21 mouse cellular contexts compared by ENCODE assay signal in genomic region chr2:119293311-119293710, GRCm38 (mm10). TPM values are rescaled to one million over a fixed set of nuclear protein-coding genes. Genes with fewer than 3 reads are reported as not detected.
"Had no signal": no experiment of that assay in that cellular context is flagged by ENCODE, and none has a peak within 500 bp of the region (broad histone marks: within the 10 kb centered on the region; RNA-seq: fewer than 3 reads in every experiment).

No protein-coding gene starts in this region.

- H3K4me3 ChIP-seq: layer of hippocampus, adult 2 months; liver, embryonic 13.5 days; midbrain, embryonic 10.5 days; midbrain, embryonic 13.5 days; myocyte; neural tube, embryonic 13.5 days had no signal

- H3K27ac ChIP-seq: kidney, postnatal 0 days; layer of hippocampus, adult 2 months; liver, embryonic 13.5 days; midbrain, embryonic 10.5 days; midbrain, embryonic 13.5 days; neural tube, embryonic 13.5 days had no signal

- H3K4me2 ChIP-seq: liver, embryonic 13.5 days; midbrain, embryonic 13.5 days; neural tube, embryonic 13.5 days had no signal

- DNase-seq: layer of hippocampus, adult 9-11 months; liver, embryonic 13.5 days; lung, adult 2 months; lung, postnatal 14 days; lung, postnatal 4 days; retina, postnatal 1 day; right cerebral cortex, postnatal 25 days; spleen, adult 18-20 months; thymus, adult 18-20 months; thymus, postnatal 36 days had no signal

- H3K9me3 ChIP-seq: liver, embryonic 13.5 days; midbrain, embryonic 10.5 days; midbrain, embryonic 13.5 days; neural tube, embryonic 13.5 days had no signal

- ATAC-seq: midbrain, embryonic 13.5 days; midbrain, embryonic 16.5 days had no signal

- H3K27me3 ChIP-seq: liver, embryonic 13.5 days; midbrain, embryonic 13.5 days; neural tube, embryonic 13.5 days had no signal

- H3K9ac ChIP-seq: liver, embryonic 13.5 days; midbrain, embryonic 13.5 days; neural tube, embryonic 13.5 days had no signal

RNA-seq across cellular contexts. Expression of gene Rhov, which starts 22.2 kb away (rescaled TPM):
- total RNA-seq: liver, adult 2 months; megakaryocyte progenitor cell, adult 5-6 weeks had no signal
- polyA plus RNA-seq: liver, adult 2 months had no signal

RNA-seq across cellular contexts. Expression of gene Dll4, which starts 32.3 kb away (rescaled TPM):
- total RNA-seq: monocyte, adult 5-6 weeks; neutrophil, adult 5-6 weeks had no signal
- polyA plus RNA-seq: myocyte had no signal

RNA-seq across cellular contexts. Expression of gene Spint1, which starts 56.1 kb away (rescaled TPM):
- total RNA-seq: monocyte, adult 5-6 weeks; neutrophil, adult 5-6 weeks had no signal

RNA-seq across cellular contexts. Expression of gene Chac1, which starts 57.7 kb away (rescaled TPM):
- total RNA-seq: monocyte, adult 5-6 weeks had no signal
